Mouse (Mus musculus) hindbrain, embryonic 12.5 days (tissue): ENCODE data around the gene Casp9. TPM values are rescaled to one million over a fixed set of nuclear protein-coding genes. Genes with fewer than 3 reads are reported as not detected.
"Not testable (repeated sequence)": the region's sequence is repeated elsewhere in the genome, so short reads cannot be mapped to it uniquely, and the experiment has no call there.

ENCODE experiments used
- ATAC-seq: fragments of 200-750 bp; cut with Nextera tagmentation; 2 replicates; pipeline ENCODE4 v1.8.0; 2017; ENCODE audit warnings: moderate TSS enrichment; ENCODE audit not compliant: low FRiP score
- H3K27ac ChIP-seq: fragments of 300-500 bp; sonication (generic); 2 replicates; pipeline ENCODE4 v1.5.1; 2016; ENCODE audit warnings: mild to moderate bottlenecking
- H3K27me3 ChIP-seq: fragments of 300-500 bp; sonication (generic); 2 replicates; pipeline ENCODE4 v1.6.1; 2016; ENCODE audit warnings: mild to moderate bottlenecking
- H3K36me3 ChIP-seq: fragments of 300-500 bp; sonication (generic); 2 replicates; pipeline ENCODE4 v1.6.1; 2016; ENCODE audit warnings: mild to moderate bottlenecking
- H3K4me1 ChIP-seq: fragments of 300-500 bp; sonication (generic); 2 replicates; pipeline ENCODE4 v1.6.1; 2016
- H3K4me2 ChIP-seq: fragments of 300-500 bp; sonication (generic); replicated peaks from 2 replicates; pipeline ENCODE4 v1.6.1; 2016; ENCODE audit warnings: mild to moderate bottlenecking
- H3K4me3 ChIP-seq: fragments of 300-500 bp; sonication (generic); 2 replicates; pipeline ENCODE4 v1.5.1; 2016; ENCODE audit warnings: mild to moderate bottlenecking
- H3K9ac ChIP-seq: fragments of 300-500 bp; sonication (generic); 2 replicates; pipeline ENCODE4 v1.6.1; 2016; ENCODE audit warnings: mild to moderate bottlenecking, moderate library complexity
- H3K9me3 ChIP-seq: fragments of 300-500 bp; sonication (generic); replicated peaks from 2 replicates; pipeline ENCODE4 v1.6.1; 2016; ENCODE audit warnings: mild to moderate bottlenecking
- WGBS: fragments of 180-500 bp; shearing (Covaris S2); methylation state at CpG from one replicate; pipeline ENCODE4 v1.1.7; 2016; 5-methylcytosine and 5-hydroxymethylcytosine counted together
- polyA plus RNA-seq: library from polyadenylated mRNA; unstranded; fragments of >200 nt; fragmentation: Nextera tagmentation; extraction: Ambion mirVana; gene quantifications from 2 replicates; pipeline ENCODE4 v1.2.1, GENCODE M21; 2016

Casp9 gene
- polyA plus RNA-seq, 1 experiment from 2014 or later: 23.6 TPM

DNA sequence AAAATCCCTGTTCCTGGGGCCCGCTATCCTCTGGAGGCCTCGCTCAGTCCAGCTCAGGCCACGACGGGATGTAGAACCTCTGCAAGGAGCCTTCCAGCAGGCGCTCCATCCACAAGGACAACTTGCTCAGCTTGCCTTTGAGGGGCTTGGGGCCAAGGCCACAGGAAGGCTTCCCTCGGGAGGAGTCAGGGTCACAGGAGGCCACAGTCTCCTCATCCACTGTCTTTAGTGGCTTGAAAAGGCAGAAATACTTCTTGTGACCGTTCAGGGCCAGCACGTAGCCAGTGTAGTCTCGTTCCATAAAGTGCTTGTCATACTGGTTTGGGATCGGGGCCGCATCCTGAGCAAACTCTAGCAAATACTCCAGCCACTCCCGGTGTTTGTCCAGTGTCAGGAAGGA lies 29.9 kb upstream of the Casp9 start:
- ATAC-seq: no peak
- H3K4me2 ChIP-seq: no peak overlapping the region
- peaks cover 66% of the 10 kb centered on the region for H3K36me3 ChIP-seq
- no peaks in the 10 kb centered on the region for H3K27me3 ChIP-seq
- H3K27ac ChIP-seq: no peak overlapping the region
- no peaks in the 10 kb centered on the region for H3K9me3 ChIP-seq
- H3K9ac ChIP-seq: no peak overlapping the region
- 95% methylated on average over 12 of the region's 12 CpGs for WGBS
- no peak overlapping the region for H3K4me3 ChIP-seq
- H3K4me1 ChIP-seq: peaks cover 4% of the 10 kb centered on the region

DNA sequence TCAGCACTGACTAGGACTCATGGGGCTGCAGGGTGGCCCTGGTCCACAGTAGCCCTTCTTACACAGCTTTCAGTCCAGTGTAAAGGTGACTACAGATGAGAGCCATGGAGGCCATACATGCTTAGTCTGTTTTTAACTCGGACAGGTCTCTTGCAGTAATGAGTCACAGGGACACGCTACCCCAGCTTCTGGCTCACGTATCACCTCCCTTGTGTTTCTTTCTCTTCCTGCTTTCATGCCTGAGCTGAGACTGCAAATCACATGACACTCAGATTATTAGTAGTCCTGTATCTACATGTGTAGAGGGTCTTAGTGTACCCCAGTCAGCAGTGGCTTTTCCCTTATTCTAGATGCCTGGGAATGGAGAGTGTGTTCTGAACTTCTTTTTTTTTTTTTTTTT lies 28.4 kb upstream of the Casp9 start:
- Histone ChIP-seq H3K36me3 (peaks cover 80% of the 10 kb centered on the region), H3K4me3 (no peak overlapping the region), H3K4me2 (no peak overlapping the region), H3K27me3 (no peaks in the 10 kb centered on the region), H3K9me3 (no peaks in the 10 kb centered on the region), H3K9ac (no peak overlapping the region), H3K27ac (no peak overlapping the region), H3K4me1 (peaks cover 4% of the 10 kb centered on the region)
- 93% methylated on average over 3 of the region's 3 CpGs for WGBS
- ATAC-seq: no peak

DNA sequence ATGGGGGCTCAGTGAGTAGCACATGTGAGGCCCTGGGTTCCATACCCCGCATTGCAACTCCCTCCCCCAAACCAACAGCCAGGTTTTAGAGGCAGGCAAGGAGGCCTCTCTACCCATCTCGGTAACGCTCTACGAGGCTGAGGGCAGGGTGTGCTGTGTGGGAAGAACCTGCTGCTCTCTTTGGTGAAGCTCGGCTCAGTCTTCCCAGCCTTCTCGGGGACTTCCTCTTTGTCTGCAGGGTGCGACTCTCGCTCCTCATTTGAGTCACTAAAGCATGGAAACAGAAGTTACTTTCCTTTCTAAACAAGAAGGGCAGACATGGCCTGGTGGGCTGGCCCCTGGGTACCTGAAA lies 27.1 kb upstream of the Casp9 start:
- H3K9ac ChIP-seq: no peak overlapping the region
- ATAC-seq: peak; percentile 16; the same call in 1 of the 2 replicates
- no peaks in the 10 kb centered on the region for H3K27me3 ChIP-seq
- H3K27ac ChIP-seq: peak overlapping the region; percentile 75
- no peak overlapping the region for H3K4me2 ChIP-seq
- H3K9me3 ChIP-seq: no peaks in the 10 kb centered on the region
- no peak overlapping the region for H3K4me3 ChIP-seq
- WGBS: 81% methylated on average over 8 of the region's 8 CpGs
- peaks cover 4% of the 10 kb centered on the region for H3K4me1 ChIP-seq
- peaks cover 92% of the 10 kb centered on the region for H3K36me3 ChIP-seq

DNA sequence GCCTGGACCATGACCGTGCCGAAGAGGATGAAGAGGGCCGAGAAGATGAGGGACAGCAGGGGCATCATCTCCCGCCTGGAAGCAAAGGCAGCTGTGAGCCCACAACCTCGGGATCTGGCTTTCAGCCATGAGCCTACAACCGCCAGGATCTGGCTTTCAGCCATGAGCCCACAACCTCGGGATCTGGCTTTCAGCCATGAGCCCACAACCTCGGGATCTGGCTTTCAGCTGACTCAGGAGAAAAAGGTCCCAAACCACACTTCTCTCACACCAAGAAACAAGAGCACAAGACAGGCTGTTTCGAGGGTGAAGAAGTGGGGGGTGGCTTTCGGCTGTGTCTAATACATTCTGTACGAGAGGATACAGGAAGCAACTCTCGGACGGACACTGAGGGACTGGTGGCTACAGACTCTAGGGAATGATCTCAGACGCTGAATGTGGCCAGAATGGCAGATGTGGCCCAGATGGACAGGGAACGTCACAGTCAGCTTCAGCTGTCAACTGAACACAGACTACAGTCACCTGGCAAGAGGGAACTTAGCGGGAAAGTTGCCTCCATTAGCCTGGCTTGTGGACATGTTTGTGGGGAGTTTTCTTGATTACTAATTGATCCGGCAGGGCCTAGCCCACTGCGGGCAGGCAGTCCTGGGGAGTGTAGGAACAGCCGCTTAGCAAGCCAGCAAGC lies 26.6 kb upstream of the Casp9 start:
- H3K4me2 ChIP-seq: 0 out of 2 replicates have a peak overlapping the region, but pooled peaks have one; percentile 2
- H3K27ac ChIP-seq: peak overlapping the region; percentile 75
- H3K4me1 ChIP-seq: peaks cover 4% of the 10 kb centered on the region
- H3K27me3 ChIP-seq: no peaks in the 10 kb centered on the region
- ATAC-seq: 0 out of 2 replicates have a peak, but pooled peaks have one; percentile 22
- H3K9ac ChIP-seq: no peak overlapping the region
- no peak overlapping the region for H3K4me3 ChIP-seq
- peaks cover 95% of the 10 kb centered on the region for H3K36me3 ChIP-seq
- 68% methylated on average over 19 of the region's 19 CpGs for WGBS
- H3K9me3 ChIP-seq: no peaks in the 10 kb centered on the region

DNA sequence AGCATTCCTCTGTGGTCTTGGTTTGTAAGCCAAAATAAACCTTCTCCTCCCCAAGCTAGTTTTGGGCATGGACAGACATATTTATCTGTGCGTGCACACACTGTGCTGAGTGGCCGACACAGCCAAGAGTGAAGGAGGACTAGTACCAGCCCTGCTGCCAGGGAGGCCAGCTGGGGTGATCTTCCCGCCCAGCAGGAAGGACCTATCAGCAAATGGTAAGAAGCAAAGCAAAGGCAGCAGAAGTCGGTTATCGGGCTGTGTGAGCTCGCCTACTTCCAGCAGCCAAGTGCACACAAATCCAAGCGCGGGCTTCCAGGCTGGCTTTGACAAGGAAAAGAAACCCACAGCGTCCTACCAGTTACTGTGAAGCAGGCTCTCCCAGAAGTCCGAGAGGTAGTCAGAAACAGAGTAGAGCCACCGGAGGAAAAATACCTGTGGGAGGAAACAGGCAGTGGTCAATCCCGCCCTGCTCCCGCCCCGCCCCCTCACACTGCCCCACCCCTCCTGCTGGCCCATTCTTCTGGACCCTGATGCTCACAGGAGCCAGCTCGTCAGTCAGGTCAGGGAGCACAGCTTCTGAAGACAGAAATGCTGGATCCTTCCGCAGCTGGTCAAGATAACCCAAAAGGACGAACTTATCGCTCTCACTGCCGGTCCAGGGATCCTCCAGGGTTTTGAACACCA lies 25.9 kb upstream of the Casp9 start:
- H3K27ac ChIP-seq: peak overlapping the region; percentile 75
- no peaks in the 10 kb centered on the region for H3K27me3 ChIP-seq
- H3K4me3 ChIP-seq: no peak overlapping the region
- H3K4me1 ChIP-seq: peaks cover 4% of the 10 kb centered on the region
- no peak overlapping the region for H3K4me2 ChIP-seq
- no peaks in the 10 kb centered on the region for H3K9me3 ChIP-seq
- H3K36me3 ChIP-seq: peaks cover 94% of the 10 kb centered on the region
- ATAC-seq: no peak
- WGBS: 71% methylated on average over 19 of the region's 19 CpGs
- no peak overlapping the region for H3K9ac ChIP-seq

DNA sequence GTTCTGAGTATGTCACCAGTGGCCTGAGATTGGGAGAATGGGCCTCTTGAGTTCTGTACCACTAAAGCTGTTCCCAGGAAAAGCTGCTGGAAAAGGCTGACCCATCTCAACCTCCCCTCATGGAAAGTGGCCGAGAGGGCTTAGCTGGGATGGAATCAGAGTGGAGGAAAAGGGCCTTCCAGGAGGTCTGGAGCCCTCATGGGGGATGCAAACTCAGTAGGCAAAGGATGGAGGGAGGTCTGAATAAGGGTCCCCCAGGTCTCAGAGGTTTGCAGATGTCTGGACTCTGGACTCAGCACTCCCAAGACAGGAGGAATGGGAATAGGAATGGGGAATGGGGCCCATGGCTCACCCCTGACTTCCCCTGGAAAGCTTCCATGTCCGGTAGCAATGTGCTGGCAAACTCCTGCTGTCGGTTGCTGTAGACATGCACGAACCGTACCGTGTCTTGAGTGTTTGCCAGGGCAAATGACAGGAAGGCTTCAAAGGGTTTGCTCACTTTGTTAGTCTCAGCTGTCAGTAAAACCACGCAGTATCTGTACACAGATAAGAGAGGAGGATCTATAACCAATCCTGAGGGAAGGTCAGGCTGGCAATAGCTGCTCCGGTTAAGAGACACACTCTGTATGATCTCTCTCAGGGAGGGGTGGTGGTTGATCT lies 23.8 kb upstream of the Casp9 start:
- no peaks in the 10 kb centered on the region for H3K9me3 ChIP-seq
- no peak overlapping the region for H3K9ac ChIP-seq
- H3K36me3 ChIP-seq: peaks cover 93% of the 10 kb centered on the region
- H3K27me3 ChIP-seq: no peaks in the 10 kb centered on the region
- ATAC-seq: no peak
- H3K27ac ChIP-seq: no peak overlapping the region
- no peak overlapping the region for H3K4me3 ChIP-seq
- no peak overlapping the region for H3K4me2 ChIP-seq
- peaks cover 4% of the 10 kb centered on the region for H3K4me1 ChIP-seq
- WGBS: 95% methylated on average over 8 of the region's 8 CpGs

DNA sequence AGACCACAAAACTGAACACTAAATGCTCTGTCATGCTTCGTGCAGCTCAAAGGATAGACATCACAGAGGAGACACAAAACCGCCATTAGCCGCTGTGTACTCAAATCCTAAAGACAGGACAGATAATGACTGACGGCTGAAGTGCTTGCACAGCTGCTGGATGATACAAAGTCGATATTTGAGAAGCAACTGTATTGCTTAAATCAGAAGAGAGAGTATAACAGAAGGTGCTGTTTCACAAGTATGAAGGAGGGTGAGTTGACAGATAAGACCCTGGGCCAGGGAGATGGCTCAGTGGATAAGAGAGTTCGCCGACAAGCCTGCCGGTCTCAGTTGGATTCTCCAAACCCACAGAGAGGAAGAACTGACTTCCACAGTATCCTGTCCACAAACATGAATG lies 21.6 kb upstream of the Casp9 start:
- Histone ChIP-seq H3K9me3 (no peaks in the 10 kb centered on the region), H3K4me1 (peaks cover 4% of the 10 kb centered on the region), H3K4me2 (no peak overlapping the region), H3K4me3 (no peak overlapping the region), H3K9ac (no peak overlapping the region), H3K27me3 (no peaks in the 10 kb centered on the region), H3K27ac (no peak overlapping the region), H3K36me3 (peaks cover 95% of the 10 kb centered on the region)
- WGBS: 93% methylated on average over 8 of the region's 8 CpGs
- ATAC-seq: no peak

DNA sequence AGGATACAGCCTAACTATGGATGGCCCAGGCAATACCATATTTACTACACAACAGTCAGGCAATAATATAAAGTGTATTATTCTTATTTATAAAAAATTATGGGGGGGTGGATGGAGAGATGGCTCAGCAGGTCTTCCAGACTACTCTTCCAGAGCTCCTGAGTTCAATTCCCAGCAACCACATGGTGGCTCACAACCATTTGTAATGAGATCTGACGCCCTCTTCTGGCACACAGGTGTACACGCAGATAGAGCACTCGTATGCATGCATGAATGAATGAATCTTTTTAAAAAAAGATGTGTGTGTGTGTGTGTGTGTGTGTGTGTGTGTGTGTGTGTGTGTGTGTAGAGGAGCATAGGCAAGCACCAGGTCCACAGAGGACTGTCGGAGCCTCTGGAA lies 20.4 kb upstream of the Casp9 start:
- H3K36me3 ChIP-seq: peaks cover 89% of the 10 kb centered on the region
- H3K27me3 ChIP-seq, ATAC-seq, H3K9me3 ChIP-seq, H3K4me2 ChIP-seq, H3K27ac ChIP-seq, H3K9ac ChIP-seq, H3K4me3 ChIP-seq, H3K4me1 ChIP-seq: not testable (repeated sequence)
- 82% methylated on average over 4 of the region's 4 CpGs for WGBS

DNA sequence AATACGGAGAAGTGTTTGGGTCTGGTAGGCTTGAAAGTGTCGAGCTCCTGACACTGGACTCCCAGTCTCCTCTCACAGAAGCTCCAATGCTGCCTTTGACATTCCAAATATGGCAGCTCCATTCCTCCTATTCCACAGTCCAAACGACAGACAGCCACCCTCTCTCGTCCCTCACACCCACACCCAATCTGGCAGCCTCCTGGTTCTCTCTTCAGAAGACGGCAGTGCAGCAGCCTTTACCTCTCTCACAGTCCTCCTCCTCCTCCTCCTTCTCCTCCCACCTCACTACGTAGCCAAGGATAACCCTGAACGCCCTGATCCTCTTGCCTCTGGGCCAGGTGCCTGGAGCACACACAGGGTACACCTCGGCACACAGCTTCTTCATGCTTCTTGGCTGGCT lies 13.6 kb upstream of the Casp9 start:
- no peaks in the 10 kb centered on the region for H3K27me3 ChIP-seq
- H3K36me3 ChIP-seq: peaks cover 91% of the 10 kb centered on the region
- H3K27ac ChIP-seq: no peak overlapping the region
- H3K4me2 ChIP-seq: no peak overlapping the region
- no peaks in the 10 kb centered on the region for H3K4me1 ChIP-seq
- H3K9me3 ChIP-seq: no peaks in the 10 kb centered on the region
- no peak overlapping the region for H3K4me3 ChIP-seq
- no peak overlapping the region for H3K9ac ChIP-seq
- no peak for ATAC-seq
- WGBS: 97% methylated on average over 8 of the region's 8 CpGs

DNA sequence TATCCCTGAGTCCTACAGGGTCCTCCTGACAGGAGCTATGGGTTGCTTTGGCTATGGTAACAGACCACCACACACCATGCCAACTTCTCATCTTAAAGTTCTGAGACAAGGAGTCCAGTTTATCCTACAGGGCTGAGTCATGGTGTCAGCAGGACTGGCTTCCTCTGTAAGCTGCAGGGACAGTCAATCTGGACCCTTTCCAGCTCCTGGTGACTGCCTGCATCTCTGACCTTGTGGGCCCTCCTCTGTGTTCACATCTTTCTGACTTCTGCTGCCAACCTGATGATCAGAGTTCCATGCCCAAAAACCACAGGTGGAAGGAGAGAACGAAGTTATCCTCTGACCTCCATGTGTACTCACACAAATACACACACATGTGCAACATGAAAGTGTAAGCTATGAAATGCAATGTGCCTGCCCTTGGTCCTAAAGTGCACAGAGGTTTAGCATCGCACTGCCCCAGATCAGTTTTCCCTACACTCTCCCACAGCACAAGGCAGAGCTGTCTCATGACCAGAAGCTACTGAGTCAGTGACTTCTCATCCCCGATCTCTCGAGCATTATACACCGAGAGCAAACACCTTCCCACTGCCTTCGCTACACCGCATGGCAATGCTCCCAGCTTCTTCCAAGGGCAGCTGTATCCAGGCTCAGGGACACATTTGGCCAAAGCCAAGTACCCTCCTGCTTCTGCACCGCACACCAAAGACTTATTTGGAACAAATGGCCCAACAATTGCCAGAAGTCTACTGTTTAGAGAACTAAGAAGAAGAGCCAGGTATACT lies 12.0 kb upstream of the Casp9 start:
- Histone ChIP-seq H3K27ac (no peak overlapping the region), H3K4me3 (no peak overlapping the region), H3K9me3 (no peaks in the 10 kb centered on the region), H3K4me2 (no peak overlapping the region), H3K27me3 (no peaks in the 10 kb centered on the region), H3K36me3 (peaks cover 88% of the 10 kb centered on the region), H3K4me1 (no peaks in the 10 kb centered on the region), H3K9ac (no peak overlapping the region)
- ATAC-seq: no peak
- WGBS: 96% methylated on average over 8 of the region's 8 CpGs

DNA sequence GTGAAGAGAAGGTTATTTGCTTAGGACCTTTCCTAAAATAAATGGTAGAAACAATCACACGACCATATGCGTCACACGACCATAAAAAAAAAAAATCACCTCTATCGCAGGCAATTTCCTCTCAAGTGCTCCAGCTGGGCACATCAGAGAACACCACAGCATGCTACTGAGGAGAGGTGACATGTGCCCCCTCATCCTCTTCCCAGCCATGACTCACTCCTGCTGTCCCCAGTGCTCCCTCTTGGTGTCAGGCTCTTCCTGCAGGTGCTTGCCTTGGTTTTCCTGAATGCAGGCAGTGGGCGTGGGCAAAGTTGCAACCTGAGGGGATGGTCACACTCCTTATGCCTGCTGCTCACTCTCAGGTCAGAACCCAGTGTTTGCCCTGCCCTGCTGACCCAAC lies 8.6 kb upstream of the Casp9 start:
- no peak overlapping the region for H3K27ac ChIP-seq
- H3K4me3 ChIP-seq: no peak overlapping the region
- no peaks in the 10 kb centered on the region for H3K9me3 ChIP-seq
- H3K27me3 ChIP-seq: no peaks in the 10 kb centered on the region
- no peak for ATAC-seq
- no peak overlapping the region for H3K4me2 ChIP-seq
- peaks cover 4% of the 10 kb centered on the region for H3K4me1 ChIP-seq
- WGBS: 89% methylated on average over 5 of the region's 5 CpGs
- no peak overlapping the region for H3K9ac ChIP-seq
- H3K36me3 ChIP-seq: peaks cover 64% of the 10 kb centered on the region

DNA sequence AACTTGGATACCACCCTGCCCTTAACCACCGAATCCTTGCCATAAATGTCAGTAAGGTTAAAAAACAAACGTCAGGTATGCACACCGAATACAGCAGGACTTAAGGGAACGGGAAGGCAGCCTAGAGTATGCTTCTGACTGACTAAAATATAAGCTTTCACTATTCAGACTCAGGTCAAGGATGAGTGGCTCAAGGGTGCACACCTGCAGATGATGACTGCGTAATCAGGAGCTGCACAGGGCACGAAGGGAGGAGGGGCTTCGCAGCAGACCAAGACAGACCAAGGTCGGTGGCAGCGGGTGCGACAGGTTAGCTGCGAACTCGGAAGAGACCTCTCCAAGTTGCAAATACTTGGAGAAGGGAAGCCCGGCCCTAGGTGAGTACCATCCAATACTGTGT lies 7.3 kb upstream of the Casp9 start:
- Histone ChIP-seq H3K27ac (no peak overlapping the region), H3K4me1 (peaks cover 8% of the 10 kb centered on the region), H3K9me3 (no peaks in the 10 kb centered on the region), H3K4me3 (no peak overlapping the region), H3K36me3 (peaks cover 51% of the 10 kb centered on the region), H3K9ac (no peak overlapping the region), H3K27me3 (no peaks in the 10 kb centered on the region), H3K4me2 (no peak overlapping the region)
- no peak for ATAC-seq
- WGBS: 88% methylated on average over 13 of the region's 13 CpGs
